Comparison of ENCODE assay signal across 11 mouse cellular contexts in genomic region chr8:61258828-61259227, GRCm38 (mm10). TPM values are rescaled to one million over a fixed set of nuclear protein-coding genes. Genes with fewer than 3 reads are reported as not detected.
DNase-seq lines count a peak whose midpoint lies in the region; ATAC-seq lines count a peak whose summit lies in the region.
"Had no signal": no experiment of that assay in that cellular context is flagged by ENCODE, and none has a peak within 500 bp of the region (broad histone marks: within the 10 kb centered on the region; RNA-seq: fewer than 3 reads in every experiment).

No protein-coding gene starts in this region.

- peaks cover 43% of the 10 kb centered on the region for H3K4me1 ChIP-seq in forebrain, embryonic 15.5 days
- peaks cover 35% of the 10 kb centered on the region for H3K4me1 ChIP-seq in forebrain, embryonic 10.5 days
- H3K4me1 ChIP-seq: liver, embryonic 15.5 days had no signal

- H3K4me3 ChIP-seq in forebrain, embryonic 15.5 days, result no peak overlapping the region
- H3K4me3 ChIP-seq in forebrain, embryonic 10.5 days, result no peak overlapping the region
- H3K4me3 ChIP-seq: kidney, embryonic 15.5 days; liver, embryonic 15.5 days; myocyte had no signal

- no peak overlapping the region for H3K9ac ChIP-seq in forebrain, embryonic 15.5 days (replicated peaks)
- H3K9ac ChIP-seq: kidney, embryonic 15.5 days; liver, embryonic 15.5 days had no signal

- ATAC-seq in forebrain, embryonic 15.5 days (replicated peaks), result peak; percentile 75

- no peak for DNase-seq in forebrain, embryonic 10.5 days (ENCODE audit: extremely low spot score, low spot score)
- peak; percentile 86 for DNase-seq in brain, adult 2 months (ENCODE audit: low read depth, low spot score)
- DNase-seq in heart, postnatal 14 days, result peak; percentile 15
- DNase-seq in left cerebral cortex, postnatal 14 days (ENCODE audit: low spot score in 2 of 2), result peak; percentile 39 to 59
- DNase-seq in adrenal gland, postnatal 36 days, result no peak
- DNase-seq in embryo, embryonic 10.5 days (ENCODE audit: low spot score), result no peak
- no peak for DNase-seq in ovary, postnatal 36 days (ENCODE audit: low spot score)

- no peak overlapping the region for H3K27ac ChIP-seq in forebrain, embryonic 15.5 days (replicated peaks)
- no peak overlapping the region for H3K27ac ChIP-seq in forebrain, embryonic 10.5 days
- H3K27ac ChIP-seq: kidney, embryonic 15.5 days; liver, embryonic 15.5 days had no signal

- H3K27me3 ChIP-seq in forebrain, embryonic 15.5 days, result no peaks in the 10 kb centered on the region
- no peaks in the 10 kb centered on the region for H3K27me3 ChIP-seq in forebrain, embryonic 10.5 days (ENCODE audit: poor library complexity, severe bottlenecking)
- H3K27me3 ChIP-seq: kidney, embryonic 15.5 days; liver, embryonic 15.5 days had no signal

- intact Hi-C loops in heart, postnatal 14 days (cut with DNase I), result no loop called here
- intact Hi-C loops in left cerebral cortex, postnatal 14 days (cut with DNase I), result no loop called here

- H3K36me3 ChIP-seq in forebrain, embryonic 15.5 days, result no peaks in the 10 kb centered on the region
- H3K36me3 ChIP-seq in forebrain, embryonic 10.5 days (replicated peaks), result peaks cover 11% of the 10 kb centered on the region
- H3K36me3 ChIP-seq: liver, embryonic 15.5 days had no signal

- WGBS in forebrain, embryonic 15.5 days, result 69% methylated on average over 9 of the region's 9 CpGs
- WGBS in forebrain, embryonic 10.5 days, result 91% methylated on average over 9 of the region's 9 CpGs

- H3K4me2 ChIP-seq in forebrain, embryonic 15.5 days (replicated peaks), result no peak overlapping the region
- H3K4me2 ChIP-seq: kidney, embryonic 15.5 days; liver, embryonic 15.5 days had no signal

- no peaks in the 10 kb centered on the region for H3K9me3 ChIP-seq in forebrain, embryonic 15.5 days
- H3K9me3 ChIP-seq in forebrain, embryonic 10.5 days, result peaks cover 8% of the 10 kb centered on the region; the same call in 1 of the 2 replicates
- H3K9me3 ChIP-seq: kidney, embryonic 15.5 days; liver, embryonic 15.5 days had no signal

RNA-seq across cellular contexts. Expression of gene Sh3rf1, which starts 35.2 kb away (rescaled TPM):
- 32.3 and 32.8 TPM in 2 replicates for polyA plus RNA-seq in forebrain, embryonic 15.5 days (2015; fragmentation: Nextera tagmentation; extraction: Ambion mirVana)
- polyA plus RNA-seq in forebrain, embryonic 10.5 days (2016; fragmentation: Nextera tagmentation; extraction: Ambion mirVana), result 18.1 and 18.2 TPM in 2 replicates
- total RNA-seq in heart, postnatal 14 days (2021), result 1 to 10 TPM; 8.0 to 8.8 TPM
- 10 to 100 TPM; 39.5 to 41.7 TPM for total RNA-seq in left cerebral cortex, postnatal 14 days (2021)
- 10 to 100 TPM; 10.3 to 12.7 TPM for total RNA-seq in adrenal gland, postnatal 36 days (2021)

Comparison
In these comparisons a context has a peak if more than half of its experiments do, and no peak if none do; other contexts are left out.
1. DNase-seq: peak in brain, adult 2 months (single experiment), heart, postnatal 14 days (2 of 2) and left cerebral cortex, postnatal 14 days (2 of 2); none in forebrain, embryonic 10.5 days (single experiment), adrenal gland, postnatal 36 days (0 of 2), embryo, embryonic 10.5 days (single experiment) and ovary, postnatal 36 days (single experiment).